Mouse (Mus musculus) thymus, postnatal 10 days (tissue): Measurements from ENCODE around the gene Dusp8.
"Not testable (repeated sequence)": the region's sequence is repeated elsewhere in the genome, so short reads cannot be mapped to it uniquely, and the experiment has no call there.

Experiments
- DNase-seq, 2 experiments: peaks; one replicate each; pipeline ENCODE4 v3.0.0; 2021; ENCODE audit warnings: low spot score in 2 of 2

Dusp8 gene

GRCm38 (mm10) chr7:142095183-142095931 is at the start of gene Dusp8:
Dusp8 (minus strand) TSS chr7:142095843.
- peak; percentile 75 to 86 for DNase-seq

- DNase-seq: no peak
These were observed 48.9 kb upstream of the Dusp8 start, which contains the start of gene Gm45337 for GRCm38 (mm10) chr7:142144507-142144906. Gm45337 (minus strand) TSS chr7:142144607.

GRCm38 (mm10) chr7:142143506-142144010 is 47.9 kb upstream of the Dusp8 start:
- not testable (repeated sequence) for DNase-seq

- no peak for DNase-seq
These were observed 45.1 kb upstream of the Dusp8 start for GRCm38 (mm10) chr7:142140696-142141095.

- not testable (repeated sequence) for DNase-seq
These were observed 40.3 kb upstream of the Dusp8 start, which contains the start of gene Gm39115 for GRCm38 (mm10) chr7:142135934-142136333. Gm39115 (minus strand) TSS chr7:142136034.

GRCm38 (mm10) chr7:142134206-142134995 is 38.8 kb upstream of the Dusp8 start:
- DNase-seq: no peak

- DNase-seq: no peak
These were observed 33.2 kb upstream of the Dusp8 start for GRCm38 (mm10) chr7:142128843-142129242.

- DNase-seq: not testable (repeated sequence)
These were observed 25.0 kb upstream of the Dusp8 start, which contains the start of gene Gm45618 for GRCm38 (mm10) chr7:142120629-142121028. Gm45618 (minus strand) TSS chr7:142120729.

GRCm38 (mm10) chr7:142119632-142120031 is 24.0 kb upstream of the Dusp8 start:
- no peak for DNase-seq

GRCm38 (mm10) chr7:142104747-142105146 is 9.1 kb upstream of the Dusp8 start:
- no peak for DNase-seq

- peak; percentile 18 to 78 for DNase-seq
These were observed 2.1 kb upstream of the Dusp8 start for GRCm38 (mm10) chr7:142097776-142098175.

- DNase-seq: no peak
These were observed 1.1 kb upstream of the Dusp8 start for GRCm38 (mm10) chr7:142096701-142097100.

GRCm38 (mm10) chr7:142094301-142095143 is 1.1 kb downstream of the Dusp8 start:
- peak; percentile 8 to 22 for DNase-seq

- no peak for DNase-seq
These were observed 1.9 kb downstream of the Dusp8 start for GRCm38 (mm10) chr7:142093696-142094240.

- no peak for DNase-seq
These were observed 2.7 kb downstream of the Dusp8 start for GRCm38 (mm10) chr7:142092991-142093390.

- no peak for DNase-seq
These were observed 3.8 kb downstream of the Dusp8 start for GRCm38 (mm10) chr7:142091848-142092247.

- DNase-seq: no peak
These were observed 5.8 kb downstream of the Dusp8 start for GRCm38 (mm10) chr7:142089648-142090447.

- DNase-seq: no peak
These were observed 6.8 kb downstream of the Dusp8 start for GRCm38 (mm10) chr7:142088886-142089285.

GRCm38 (mm10) chr7:142087069-142087652 is 8.5 kb downstream of the Dusp8 start:
- DNase-seq: no peak
